Mouse (Mus musculus) urinary bladder, adult 18-20 months (tissue): ENCODE measurements around the gene Map3k10.
"Not testable (repeated sequence)": the region's sequence is repeated elsewhere in the genome, so short reads cannot be mapped to it uniquely, and the experiment has no call there.

ENCODE experiments used
- DNase-seq, 2 experiments: peaks; one replicate each; pipeline ENCODE4 v3.0.0; 2022; ENCODE audit warnings: low spot score in 2 of 2, mixed read lengths in 2 of 2

The Map3k10 gene

DNA sequence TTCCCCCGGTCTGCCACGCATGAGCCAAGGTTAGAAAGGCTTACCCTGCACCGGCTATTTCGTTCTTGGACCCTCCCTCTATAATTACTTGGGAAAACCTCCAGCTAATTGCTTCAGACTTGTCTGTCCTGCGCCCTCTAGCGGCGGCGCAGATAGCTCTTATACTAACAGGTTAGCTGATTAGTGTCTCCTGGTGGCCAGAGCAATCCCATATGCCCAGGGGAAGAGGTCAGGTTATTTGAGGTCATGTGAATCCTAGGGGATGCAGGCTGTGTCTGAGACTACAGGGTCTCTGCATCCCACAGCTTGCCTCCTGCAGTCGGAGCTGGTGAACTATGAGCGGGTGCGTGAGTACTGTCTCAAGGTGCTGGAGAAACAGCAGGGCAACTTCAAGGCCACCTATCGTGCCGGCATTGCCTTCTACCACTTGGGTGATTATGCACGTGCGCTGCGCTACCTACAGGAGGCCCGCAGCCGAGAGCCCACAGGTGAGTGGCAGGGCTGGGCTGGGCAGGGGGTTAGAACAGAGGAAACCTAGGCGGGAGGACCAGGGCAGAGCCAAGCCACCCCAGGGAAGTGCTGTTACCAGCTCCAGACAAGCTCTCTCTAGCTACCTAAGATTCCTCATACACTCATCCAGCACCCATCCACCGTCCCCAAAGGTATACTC lies 19.7 kb downstream of the Map3k10 start:
- peak in 1 of 2 experiments; percentile 16 for DNase-seq

DNA sequence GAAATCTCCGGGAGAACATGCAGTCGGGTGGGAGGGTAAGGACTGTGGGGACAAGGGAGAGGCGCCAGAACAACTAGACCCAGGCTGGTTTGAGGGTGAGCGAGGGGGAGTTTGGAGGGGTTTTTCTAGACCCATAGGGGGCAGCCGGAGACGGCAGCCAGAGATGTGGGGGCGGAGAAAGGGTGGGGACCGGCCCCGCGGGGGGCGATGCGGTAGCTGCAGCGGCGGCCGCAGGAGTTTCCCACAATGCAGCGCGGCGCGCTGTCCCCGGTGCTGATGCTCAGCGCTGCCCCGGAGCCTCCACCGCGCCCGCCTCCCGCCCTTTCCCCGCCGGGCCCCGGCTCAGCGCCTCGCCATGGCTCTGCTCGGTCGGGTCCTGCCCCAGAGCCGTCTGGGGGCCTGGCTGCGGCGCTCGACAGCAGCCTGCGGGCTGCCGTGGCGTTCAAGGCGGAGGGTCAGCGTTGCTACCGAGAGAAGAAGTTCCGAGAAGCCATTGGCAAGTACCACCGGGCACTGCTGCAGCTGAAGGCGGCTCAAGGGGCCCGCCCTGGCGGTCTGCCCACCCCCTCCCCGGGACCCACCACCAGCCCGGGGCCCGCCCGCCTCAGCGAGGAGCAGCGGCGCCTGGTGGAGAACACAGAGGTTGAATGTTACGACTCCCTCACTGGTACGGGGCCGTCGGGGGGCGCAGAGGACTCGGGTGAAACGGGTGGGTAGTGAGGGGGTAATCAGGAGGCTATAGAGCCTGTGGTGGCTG lies 20.5 kb downstream of the Map3k10 start, which contains the start of gene Ttc9b:
Gene Ttc9b, plus strand, starts transcription at position 235 of the 757 bp plus-strand sequence.
- peak in 1 of 2 experiments; percentile 14 for DNase-seq

DNA sequence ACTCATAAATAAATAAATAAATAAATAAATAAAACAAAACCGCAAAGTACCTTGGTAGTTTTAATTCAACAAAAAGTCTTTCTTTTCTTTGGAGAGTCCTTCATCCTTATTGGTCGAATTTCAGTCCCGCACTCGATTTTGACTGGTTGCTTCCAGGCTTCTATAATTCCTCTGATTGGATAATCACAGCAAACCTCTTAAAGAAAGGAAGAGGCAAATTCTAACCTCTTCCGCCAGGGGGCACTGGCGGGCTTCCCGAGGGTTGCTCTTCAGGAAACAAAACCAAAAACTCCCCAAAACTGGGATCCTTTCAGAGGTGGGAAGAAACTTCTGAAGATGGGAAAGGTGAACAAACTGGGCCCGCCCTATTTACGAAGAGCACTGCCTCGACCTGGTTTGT lies 23.4 kb downstream of the Map3k10 start:
- peak; percentile 30 to 40 for DNase-seq

DNA sequence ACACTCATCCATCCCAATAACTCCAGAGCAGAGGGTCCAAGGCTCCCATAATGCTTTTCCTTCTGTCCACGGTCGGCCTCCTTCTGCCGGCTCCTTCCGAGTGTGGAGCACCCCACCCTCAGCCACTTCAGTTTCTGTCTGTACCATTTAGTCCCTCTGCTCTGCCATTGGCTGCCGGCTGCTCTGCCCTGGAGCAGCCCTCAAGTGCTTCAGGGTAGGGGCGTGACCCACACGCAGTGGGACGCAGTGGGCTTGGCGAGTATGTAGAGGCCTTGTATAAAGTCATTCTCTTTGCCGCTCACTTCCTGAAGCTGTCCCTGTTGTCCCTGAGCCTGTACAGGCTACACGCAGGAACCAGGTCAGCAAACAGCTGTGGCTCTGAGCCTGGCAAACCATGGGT lies 24.7 kb downstream of the Map3k10 start:
- DNase-seq: no peak

DNA sequence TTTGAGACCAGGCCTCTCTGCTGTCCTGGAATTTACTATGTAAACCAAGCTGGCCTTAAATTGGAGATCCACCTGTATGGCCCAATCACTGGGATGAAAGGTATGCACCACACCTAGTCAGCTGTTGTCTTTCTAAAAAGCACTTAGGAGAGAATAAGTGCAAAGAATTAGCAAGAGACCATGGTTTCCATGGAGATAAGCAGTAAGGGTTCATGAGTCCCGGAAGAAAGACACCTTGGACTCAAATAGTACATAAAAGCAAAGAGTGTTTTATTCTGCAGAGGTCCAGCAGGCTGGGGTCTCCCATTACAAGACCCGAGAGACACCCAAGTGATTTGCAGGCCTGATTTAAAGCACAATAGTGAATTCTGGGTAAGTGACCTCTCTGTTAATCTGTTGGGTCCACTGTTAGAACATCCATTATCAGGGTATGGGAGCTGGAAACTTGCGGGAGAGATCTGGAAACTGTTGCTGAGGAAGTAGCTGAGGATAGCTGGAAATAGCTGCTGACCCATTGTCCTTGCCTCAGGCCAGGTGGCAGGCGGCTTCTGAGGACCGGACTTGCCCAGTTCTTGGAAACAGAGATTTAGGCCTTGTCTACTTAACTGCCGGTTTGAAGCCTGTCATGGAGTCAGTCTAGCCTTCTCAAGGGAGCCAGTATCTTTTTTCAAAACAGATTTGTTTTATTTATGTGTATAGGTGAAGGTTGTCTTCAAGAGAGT lies 27.0 kb downstream of the Map3k10 start:
- no peak for DNase-seq

DNA sequence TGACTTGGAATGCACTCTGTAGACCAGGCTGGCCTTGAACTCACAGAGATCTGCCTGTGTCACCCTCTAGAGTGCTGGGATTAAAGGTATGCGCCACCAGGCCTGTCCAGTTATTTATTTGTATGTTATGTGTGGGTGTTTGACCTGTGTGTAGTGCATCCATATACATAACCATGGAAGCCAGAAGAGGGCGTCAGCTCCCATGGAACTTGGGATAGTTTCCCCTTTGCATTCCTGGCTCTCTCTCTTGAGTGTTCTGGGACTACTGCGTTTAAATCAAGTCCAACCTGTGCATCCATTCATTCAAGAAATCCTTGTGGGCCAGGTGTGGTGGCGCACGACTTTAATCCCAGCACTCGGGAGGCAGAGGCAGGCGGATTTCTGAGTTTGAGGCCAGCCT lies 27.9 kb downstream of the Map3k10 start:
- no peak for DNase-seq

DNA sequence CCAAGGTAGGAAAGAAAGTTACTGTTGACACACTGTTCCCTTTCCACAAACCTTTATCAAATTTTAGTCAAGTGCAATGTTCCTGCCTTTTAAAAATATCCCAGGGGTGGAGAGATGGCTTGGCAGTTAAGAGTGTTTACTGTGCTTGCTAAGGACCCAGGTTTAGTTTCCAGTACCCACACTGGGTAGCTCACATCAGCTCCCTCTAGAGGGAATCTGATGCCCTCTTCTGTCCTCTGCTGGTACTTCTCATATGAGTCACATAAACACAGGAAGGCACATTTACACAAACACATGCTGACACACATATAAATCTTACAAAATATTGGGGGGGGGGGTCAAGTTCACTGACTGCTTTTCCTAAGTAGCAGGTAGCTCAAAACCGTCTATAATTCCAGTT lies 29.9 kb downstream of the Map3k10 start:
- DNase-seq: no peak

DNA sequence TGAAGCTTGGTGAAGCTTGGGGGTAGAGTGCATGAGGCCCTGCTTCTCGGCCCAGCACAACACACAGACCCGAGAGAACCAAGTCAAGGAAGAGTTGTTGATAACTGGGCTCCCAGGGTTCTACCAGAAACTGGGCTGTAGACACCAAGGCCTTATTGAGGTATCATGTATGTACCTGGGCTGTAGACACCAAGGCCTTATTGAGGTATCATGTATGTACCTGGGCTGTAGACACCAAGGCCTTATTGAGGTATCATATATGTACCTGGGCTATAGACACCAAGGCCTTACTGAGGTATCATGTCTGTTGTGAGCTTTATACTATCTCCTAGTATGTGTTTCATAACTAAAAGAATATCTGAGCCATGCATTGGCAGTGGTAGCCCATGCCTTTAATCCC lies 39.3 kb downstream of the Map3k10 start:
- DNase-seq: not testable (repeated sequence)

DNA sequence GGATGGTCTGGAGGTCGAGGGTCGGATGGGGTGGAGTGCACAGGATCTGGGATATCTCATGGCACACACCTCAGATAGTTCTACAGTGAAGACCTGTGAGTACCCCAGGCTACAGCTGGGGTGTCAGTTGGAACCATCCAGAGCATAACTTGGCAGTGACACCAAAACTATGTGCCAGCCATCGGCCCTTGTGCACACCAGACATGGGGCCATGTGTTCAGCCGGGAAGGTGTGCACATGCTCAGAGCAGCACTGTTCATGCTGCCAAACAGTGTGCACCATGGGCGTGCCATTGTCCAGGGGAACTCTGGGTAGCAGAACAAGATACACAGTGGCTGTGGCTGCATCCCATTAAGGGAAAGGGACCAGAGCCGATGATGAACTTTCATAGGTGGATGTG lies 39.7 kb downstream of the Map3k10 start:
- no peak for DNase-seq

DNA sequence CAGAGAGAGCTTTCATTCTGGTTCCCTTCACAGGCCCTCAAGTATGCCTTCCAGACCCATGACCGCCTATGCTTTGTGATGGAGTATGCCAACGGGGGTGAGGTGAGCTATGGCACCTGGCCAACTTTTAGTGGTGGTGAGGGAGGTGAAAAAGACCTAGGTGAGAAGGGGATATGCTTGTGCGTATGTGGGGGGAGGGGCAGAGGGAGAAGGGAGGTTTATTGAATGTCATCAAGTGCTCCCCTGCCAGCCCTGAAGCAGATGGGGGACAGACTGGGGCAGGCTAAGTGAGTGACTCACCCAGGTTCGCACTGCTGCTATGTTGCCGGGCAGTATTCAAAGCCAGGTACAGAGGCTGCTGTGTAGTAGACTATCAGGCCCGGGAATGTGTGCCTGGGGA lies 41.2 kb downstream of the Map3k10 start:
- no peak for DNase-seq

DNA sequence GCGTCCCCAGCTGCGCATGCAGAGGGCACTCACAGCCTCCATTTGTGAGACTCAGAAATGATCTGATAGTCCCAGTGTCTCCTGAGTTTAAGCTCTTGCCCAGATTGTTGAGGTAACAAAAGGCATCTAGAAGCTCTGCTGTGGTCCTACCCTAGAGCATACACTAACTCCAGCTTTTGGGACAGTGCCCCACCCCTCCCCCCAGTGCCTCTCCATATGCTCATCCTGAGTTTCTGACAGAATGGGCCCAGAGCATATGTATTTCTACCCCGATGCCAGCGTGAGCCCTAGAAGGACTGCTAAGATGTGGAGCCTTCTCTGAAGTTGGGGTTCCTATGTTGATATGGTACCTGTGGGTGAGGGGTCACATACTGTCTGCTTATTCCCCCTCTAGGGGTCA lies 43.0 kb downstream of the Map3k10 start:
- DNase-seq: no peak

DNA sequence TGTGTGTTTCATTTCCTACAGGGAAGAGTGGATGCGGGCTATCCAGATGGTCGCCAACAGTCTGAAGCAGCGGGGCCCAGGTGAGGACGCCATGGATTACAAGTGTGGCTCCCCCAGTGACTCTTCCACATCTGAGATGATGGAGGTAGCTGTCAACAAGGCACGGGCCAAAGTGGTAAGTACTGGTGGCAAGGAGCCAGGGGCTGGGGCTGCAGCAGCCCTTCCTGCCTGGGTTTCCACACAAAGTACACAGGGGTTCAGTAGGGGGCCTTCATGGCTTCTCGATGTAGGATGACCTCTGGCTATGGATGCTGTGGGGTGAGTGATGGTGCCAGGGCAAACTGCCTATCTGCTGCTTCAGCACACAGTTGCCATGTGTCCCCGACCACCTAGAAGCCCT lies 45.6 kb downstream of the Map3k10 start:
- not testable (repeated sequence) for DNase-seq

DNA sequence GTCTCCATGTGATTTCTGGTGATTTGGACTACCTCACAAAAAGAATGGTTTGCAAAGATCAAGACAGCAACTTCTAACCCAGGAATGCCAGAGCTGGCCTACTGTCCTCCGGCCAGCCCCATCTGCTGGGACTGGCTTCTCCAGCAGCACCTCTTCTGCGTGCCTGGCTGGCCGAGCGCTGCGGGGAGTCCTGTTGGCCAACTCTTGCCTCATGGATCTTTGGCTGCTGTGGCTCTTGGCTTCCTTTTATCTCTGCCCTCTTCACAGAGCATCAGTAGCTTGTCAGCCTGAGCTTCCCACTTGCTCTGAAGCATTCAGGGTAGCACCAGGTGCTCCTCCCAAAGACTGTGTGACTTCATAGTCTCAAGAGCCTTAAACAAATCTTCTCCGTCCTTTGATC lies 46.2 kb downstream of the Map3k10 start:
- DNase-seq: no peak

DNA sequence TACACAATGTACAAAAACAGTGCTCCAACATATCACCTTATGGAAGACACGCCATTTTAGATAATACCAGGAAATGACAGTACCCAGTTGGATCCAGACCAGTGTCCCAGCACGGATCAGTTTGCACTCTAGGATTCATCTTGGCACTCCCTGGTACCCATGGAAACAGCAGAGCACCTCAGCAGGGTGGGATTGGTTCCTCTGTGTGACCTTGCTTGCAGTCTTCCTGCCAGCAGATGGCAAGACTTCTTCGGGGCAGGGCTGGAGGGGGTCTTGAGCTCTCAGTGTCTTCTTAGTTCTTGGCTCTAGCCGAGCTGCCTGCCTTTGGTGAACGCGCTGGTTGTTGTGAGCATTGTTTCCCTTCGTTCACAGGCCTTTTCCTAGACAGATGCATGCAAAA lies 46.7 kb downstream of the Map3k10 start:
- DNase-seq: no peak

DNA sequence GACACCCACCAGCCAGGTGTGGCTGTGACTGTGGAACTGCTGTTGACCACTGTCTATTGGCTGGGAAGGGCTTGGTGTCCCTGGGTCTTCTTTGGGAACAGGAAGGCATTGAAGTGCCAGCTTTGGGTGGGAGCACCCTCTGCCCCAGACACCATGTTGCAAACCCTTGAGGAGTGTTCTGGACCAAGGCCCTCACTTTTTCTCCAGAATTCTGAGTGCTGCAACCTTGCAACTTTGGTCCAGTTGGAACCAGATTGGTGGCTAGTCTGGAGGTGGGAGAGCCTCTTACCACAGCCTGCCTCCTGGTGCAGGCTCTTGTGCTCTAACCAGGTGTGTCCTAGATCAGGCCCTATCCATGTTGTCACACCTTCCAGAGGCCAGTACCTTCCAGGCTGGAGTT lies 49.4 kb downstream of the Map3k10 start:
- DNase-seq: no peak

DNA sequence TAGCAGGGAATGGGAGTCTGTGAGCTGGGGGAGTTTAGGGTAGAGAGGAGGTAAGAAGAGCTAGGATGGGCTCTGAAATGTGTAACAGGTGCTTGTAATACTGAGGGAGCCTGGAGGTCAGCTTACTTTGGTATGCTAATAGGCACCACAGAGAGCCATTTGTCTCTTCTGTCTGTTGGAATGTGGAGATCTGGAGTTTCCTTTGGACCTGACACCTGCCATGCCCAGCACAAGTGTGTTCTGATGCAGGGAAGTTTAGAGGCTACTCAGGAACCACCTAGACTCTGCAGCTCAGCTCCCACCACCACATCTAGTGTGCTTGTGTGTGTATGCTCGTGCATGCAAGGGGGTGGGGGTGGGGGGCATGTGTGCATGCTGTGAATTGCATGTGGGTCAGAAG lies 52.2 kb downstream of the Map3k10 start:
- DNase-seq: no peak

DNA sequence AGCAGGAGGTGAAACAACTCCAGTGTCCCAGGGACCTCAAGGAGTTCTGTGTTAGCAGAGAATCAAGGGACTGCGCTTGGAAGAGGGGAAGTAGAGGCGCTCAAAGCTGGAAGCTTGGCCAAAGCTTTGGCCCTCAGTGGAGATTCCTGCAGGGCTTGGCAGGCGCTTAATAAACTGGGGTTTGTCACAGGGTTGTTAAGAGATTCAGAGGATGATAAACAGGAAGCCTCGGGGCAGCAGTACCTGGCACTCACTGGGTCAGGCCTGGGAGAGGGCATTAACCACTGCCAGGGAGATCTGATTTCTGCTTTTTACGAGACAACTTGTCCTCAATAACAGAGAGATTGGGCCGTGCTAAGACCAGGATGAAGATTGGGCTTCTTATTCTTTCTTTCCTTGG lies 53.4 kb downstream of the Map3k10 start:
- no peak for DNase-seq

DNA sequence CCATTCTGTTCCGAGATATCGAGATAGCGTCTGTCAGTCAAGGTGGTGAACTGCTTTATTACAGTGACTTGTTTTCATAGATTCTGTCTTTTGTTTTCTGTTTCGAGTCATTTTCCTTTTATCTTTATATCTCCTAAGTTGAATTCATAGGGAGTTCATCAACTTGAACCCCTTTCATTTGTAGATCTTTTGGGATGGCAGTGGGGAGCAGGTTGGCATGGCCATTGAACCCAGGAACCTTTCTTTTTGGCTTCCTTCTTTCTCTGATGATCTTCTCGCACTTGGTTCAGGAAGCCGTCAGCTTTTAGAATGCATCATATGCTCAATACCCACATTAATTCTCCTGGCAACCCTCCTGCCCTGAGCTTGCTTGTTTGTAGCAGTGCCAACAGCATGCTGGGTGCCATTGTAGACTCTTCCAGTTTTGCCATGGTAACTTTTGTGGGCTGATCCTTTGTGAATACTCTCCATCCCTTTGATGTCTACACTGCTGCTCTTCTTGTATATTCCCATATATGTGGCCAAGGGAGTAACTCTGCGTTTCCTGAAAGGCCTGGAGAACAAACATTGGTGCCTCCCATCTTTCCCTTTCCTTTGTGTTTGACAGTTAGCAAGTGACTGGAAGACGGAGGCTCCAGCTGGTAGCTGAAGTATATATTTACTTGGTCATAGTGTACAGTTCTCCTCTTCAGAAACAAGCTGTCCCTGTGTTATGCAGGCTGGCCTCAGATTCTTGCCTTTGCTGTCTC lies 60.5 kb downstream of the Map3k10 start:
- DNase-seq: no peak

DNA sequence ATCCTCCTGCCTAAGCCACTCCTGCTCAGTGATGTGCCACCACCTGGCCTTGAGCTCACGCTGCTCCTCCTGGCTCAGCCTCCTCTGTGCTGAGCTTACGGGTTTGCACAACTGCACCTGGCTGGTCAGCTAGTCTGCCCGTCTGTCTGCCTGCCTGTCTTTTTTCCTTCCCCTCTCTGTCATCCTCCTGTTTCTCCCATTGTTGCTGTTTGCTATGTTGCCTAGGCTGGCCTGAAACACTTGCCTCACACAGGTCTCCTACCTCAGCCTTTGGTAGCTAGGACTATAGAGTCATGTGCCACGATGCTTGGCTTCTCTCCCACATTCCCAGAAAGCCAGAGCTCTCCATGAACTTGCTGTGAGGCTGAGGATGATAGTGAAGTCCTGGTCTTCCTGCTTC lies 61.5 kb downstream of the Map3k10 start:
- DNase-seq: no peak

DNA sequence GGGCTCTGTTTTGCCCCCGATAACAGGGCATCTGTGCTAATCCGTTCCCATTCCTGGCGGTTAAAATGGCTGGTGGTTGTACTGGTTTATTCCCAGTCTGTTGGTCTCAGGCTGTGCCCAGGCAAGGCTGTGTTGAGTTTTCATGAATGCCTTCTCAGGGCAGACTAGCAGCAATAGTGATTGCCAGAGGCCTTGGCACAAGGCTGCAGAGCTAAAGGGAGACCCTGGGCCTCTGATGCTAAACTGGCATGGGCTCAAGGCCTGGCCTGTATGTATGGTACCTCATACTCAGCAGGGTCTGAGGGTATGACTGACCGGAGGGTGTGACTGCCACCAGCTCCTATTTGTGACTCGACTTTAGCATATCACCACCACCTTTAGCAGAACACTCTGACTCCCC lies 63.5 kb downstream of the Map3k10 start:
- DNase-seq: no peak

DNA sequence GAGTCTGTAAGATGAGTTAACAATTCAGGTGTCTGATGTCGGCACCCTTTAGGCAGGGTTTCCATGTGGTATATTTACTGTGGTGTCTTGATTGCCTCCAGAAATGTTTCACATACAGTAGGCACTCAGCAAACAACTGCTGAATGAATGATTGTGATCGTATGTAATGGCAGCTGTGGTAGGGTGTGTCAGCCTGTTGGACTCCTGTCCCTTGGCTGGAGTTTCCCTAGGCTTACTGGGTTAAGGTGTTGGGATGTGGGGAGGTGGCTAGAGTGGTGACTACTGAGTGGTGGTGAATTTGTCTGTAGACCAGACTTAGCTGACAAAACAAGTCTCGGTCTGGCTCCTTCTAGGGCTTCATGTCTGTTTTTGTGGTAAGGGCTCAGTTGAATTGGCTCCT lies 64.0 kb downstream of the Map3k10 start:
- DNase-seq: no peak

DNA sequence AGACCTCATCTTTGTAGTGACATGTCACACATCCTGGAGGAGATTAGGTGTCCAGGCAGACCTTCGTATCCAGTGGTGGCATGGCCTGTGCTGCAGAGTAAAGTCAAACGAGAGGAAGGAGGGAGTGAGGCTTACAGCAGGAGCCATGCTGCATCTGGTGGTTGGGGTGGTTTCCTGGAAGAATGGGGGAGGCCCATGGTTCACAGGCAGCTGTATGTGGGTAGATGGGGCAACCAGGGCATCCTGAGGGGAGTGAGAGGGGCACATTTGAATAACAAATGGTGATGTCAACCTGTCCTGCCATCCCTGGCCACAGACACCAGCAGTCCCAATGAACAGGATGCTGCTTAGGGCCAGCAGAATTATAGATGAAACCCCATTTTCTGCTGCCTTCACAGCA lies 64.7 kb downstream of the Map3k10 start:
- DNase-seq: no peak
